Mouse (Mus musculus): Measurements from ENCODE around the gene Il27. TPM values are rescaled to one million over a fixed set of nuclear protein-coding genes. Genes with fewer than 3 reads are reported as not detected.
A peak's percentile ranks its signal among the peaks of the same experiment; 100 is the strongest.
"Not testable (repeated sequence)": the region's sequence is repeated elsewhere in the genome, so short reads cannot be mapped to it uniquely, and the experiment has no call there.

Il27 gene
- total RNA-seq (2021): under 1 TPM in 1 of 2 experiments, not detected in 1; 0.38 TPM
- long read RNA-seq, experiment 1: 0 reads
- long read RNA-seq, experiment 2: 0 reads

GRCm38 (mm10) chr7:126594862-126595561 is at the start of gene Il27:
Il27 (minus strand) TSS chr7:126594941.
- DNase-seq (ENCODE audit: low spot score in 2 of 2): no peak

- DNase-seq (ENCODE audit: low spot score in 2 of 2): no peak
Measured at GRCm38 (mm10) chr7:126644345-126644744, 49.6 kb upstream of the Il27 start.

GRCm38 (mm10) chr7:126643244-126643617 is 48.5 kb upstream of the Il27 start:
- DNase-seq (ENCODE audit: low spot score in 2 of 2): not testable (repeated sequence)

- no peak for DNase-seq (ENCODE audit: low spot score in 2 of 2)
Measured at GRCm38 (mm10) chr7:126642545-126643243, 48.0 kb upstream of the Il27 start.

- DNase-seq (ENCODE audit: low spot score in 2 of 2): no peak
Measured at GRCm38 (mm10) chr7:126636733-126637520, 42.2 kb upstream of the Il27 start.

GRCm38 (mm10) chr7:126635375-126635774 is 40.6 kb upstream of the Il27 start:
- no peak for DNase-seq (ENCODE audit: low spot score in 2 of 2)

- DNase-seq (ENCODE audit: low spot score in 2 of 2): no peak
Measured at GRCm38 (mm10) chr7:126632478-126632877, 37.7 kb upstream of the Il27 start.

- no peak for DNase-seq (ENCODE audit: low spot score in 2 of 2)
Measured at GRCm38 (mm10) chr7:126630824-126631518, 36.2 kb upstream of the Il27 start, which contains the start of gene Nupr1. Nupr1 (minus strand) TSS chr7:126630861.

GRCm38 (mm10) chr7:126629915-126630314 is 35.2 kb upstream of the Il27 start:
- DNase-seq (ENCODE audit: low spot score in 2 of 2): no peak

- no peak for DNase-seq (ENCODE audit: low spot score in 2 of 2)
Measured at GRCm38 (mm10) chr7:126628111-126628510, 33.4 kb upstream of the Il27 start.

GRCm38 (mm10) chr7:126625807-126626600 is 31.3 kb upstream of the Il27 start:
- DNase-seq (ENCODE audit: low spot score in 2 of 2): no peak

GRCm38 (mm10) chr7:126625369-126625768 is 30.6 kb upstream of the Il27 start:
- peak; percentile 35 to 60 for DNase-seq (ENCODE audit: low spot score in 2 of 2)

GRCm38 (mm10) chr7:126624774-126625173 is 30.0 kb upstream of the Il27 start:
- no peak for DNase-seq (ENCODE audit: low spot score in 2 of 2)

GRCm38 (mm10) chr7:126623381-126623780 is 28.6 kb upstream of the Il27 start:
- no peak for DNase-seq (ENCODE audit: low spot score in 2 of 2)

- no peak for DNase-seq (ENCODE audit: low spot score in 2 of 2)
Measured at GRCm38 (mm10) chr7:126621452-126622359, 27.0 kb upstream of the Il27 start.

- no peak for DNase-seq (ENCODE audit: low spot score in 2 of 2)
Measured at GRCm38 (mm10) chr7:126619559-126620275, 25.0 kb upstream of the Il27 start.

GRCm38 (mm10) chr7:126616707-126617106 is 22.0 kb upstream of the Il27 start:
- no peak for DNase-seq (ENCODE audit: low spot score in 2 of 2)

GRCm38 (mm10) chr7:126612736-126613135 is 18.0 kb upstream of the Il27 start:
- no peak for DNase-seq (ENCODE audit: low spot score in 2 of 2)

Data from adrenal gland, adult 18-20 months (tissue).